Mouse (Mus musculus) B cell, adult 2 months (primary cell): Measurements from ENCODE around the gene Sertad2.

Experiments used
- DNase-seq, 2 experiments: peaks; one replicate each; pipeline ENCODE4 v3.0.0; 2022

The Sertad2 gene

GRCm38 (mm10) chr11:20549481-20549880, 6.4 kb downstream of the Sertad2 start:
- DNase-seq = no peak

- no peak for DNase-seq
These were observed 7.1 kb downstream of the Sertad2 start for GRCm38 (mm10) chr11:20550196-20550595.

GRCm38 (mm10) chr11:20552059-20552458, 9.0 kb downstream of the Sertad2 start:
- DNase-seq = no peak

- DNase-seq = peak; percentile 36 to 43
These were observed 10.0 kb downstream of the Sertad2 start for GRCm38 (mm10) chr11:20552758-20553673.

- peak; percentile 25 to 32 for DNase-seq
These were observed 12.6 kb downstream of the Sertad2 start for GRCm38 (mm10) chr11:20555651-20556050.

GRCm38 (mm10) chr11:20556163-20556911, 13.3 kb downstream of the Sertad2 start:
- DNase-seq = no peak

GRCm38 (mm10) chr11:20559236-20559950, 16.3 kb downstream of the Sertad2 start:
- no peak for DNase-seq

- no peak for DNase-seq
These were observed 17.0 kb downstream of the Sertad2 start for GRCm38 (mm10) chr11:20559951-20560642.

- peak; percentile 42 to 44 for DNase-seq
These were observed 18.4 kb downstream of the Sertad2 start for GRCm38 (mm10) chr11:20561323-20562002.

GRCm38 (mm10) chr11:20565057-20565456, 22.0 kb downstream of the Sertad2 start:
- DNase-seq = no peak

- DNase-seq = no peak
These were observed 28.8 kb downstream of the Sertad2 start for GRCm38 (mm10) chr11:20571702-20572413.

- DNase-seq = no peak
These were observed 33.1 kb downstream of the Sertad2 start for GRCm38 (mm10) chr11:20576046-20576635.

GRCm38 (mm10) chr11:20582758-20583157, 39.7 kb downstream of the Sertad2 start:
- no peak for DNase-seq

GRCm38 (mm10) chr11:20585297-20585696, 42.2 kb downstream of the Sertad2 start:
- DNase-seq = no peak

- DNase-seq = no peak
These were observed 43.1 kb downstream of the Sertad2 start for GRCm38 (mm10) chr11:20586180-20586579.

GRCm38 (mm10) chr11:20589393-20589792, 46.3 kb downstream of the Sertad2 start:
- no peak for DNase-seq

- DNase-seq = peak; percentile 49 to 59
These were observed 49.0 kb downstream of the Sertad2 start for GRCm38 (mm10) chr11:20592010-20592409.

GRCm38 (mm10) chr11:20594229-20595201, 51.5 kb downstream of the Sertad2 start:
- DNase-seq = no peak

GRCm38 (mm10) chr11:20603066-20603812, 60.2 kb downstream of the Sertad2 start:
- no peak for DNase-seq
